Mouse (Mus musculus) brown adipose tissue, adult 24 weeks (tissue): Measurements from ENCODE around the gene Pi4ka. TPM values are rescaled to one million over a fixed set of nuclear protein-coding genes. Genes with fewer than 3 reads are reported as not detected.

Experiments used
- H3K27ac ChIP-seq: fragments of 200-500 bp; replicated peaks from 2 replicates; pipeline ENCODE4 v1.5.1; 2012; ENCODE audit warnings: low read depth, mild to moderate bottlenecking, low read length
- H3K4me1 ChIP-seq: fragments of 200-500 bp; 2 replicates; pipeline ENCODE4 v1.6.1; 2012; ENCODE audit warnings: low read length, mixed read lengths; ENCODE audit not compliant: control insufficient read depth, insufficient read depth, insufficient read length
- H3K4me3 ChIP-seq: fragments of 200-500 bp; 2 replicates; pipeline ENCODE4 v1.5.1; 2012; ENCODE audit warnings: low read depth, mild to moderate bottlenecking, low read length, moderate library complexity; ENCODE audit not compliant: insufficient read depth
- polyA plus RNA-seq: library from polyadenylated mRNA; stranded (reverse); fragments of >200 nt; gene quantifications from 2 replicates; pipeline ENCODE4 v1.2.4, GENCODE M21; 2012; ENCODE audit not compliant: missing spikeins, insufficient read depth, insufficient read length

Gene Pi4ka
- polyA plus RNA-seq, 1 experiment = 77.2 TPM

DNA sequence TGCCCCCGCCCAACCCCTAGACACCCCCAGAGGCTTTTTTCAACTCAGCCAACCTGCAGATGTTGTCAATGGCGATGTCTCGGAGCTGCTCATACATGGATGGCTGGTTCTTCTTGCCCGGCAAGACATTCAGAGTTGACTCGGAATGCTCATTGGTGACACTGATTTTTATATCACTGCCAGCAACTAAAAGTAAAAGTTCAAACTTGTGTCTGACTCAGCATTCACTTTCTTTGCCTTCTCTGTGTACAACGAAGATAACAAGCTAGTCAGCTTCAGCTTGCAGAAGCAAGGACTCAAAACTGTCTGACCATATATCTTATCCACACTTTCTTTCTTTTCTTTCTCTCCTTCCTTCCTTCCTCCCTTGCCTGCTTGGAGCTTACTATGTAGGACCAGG is 50.1 kb downstream of the Pi4ka start:
- H3K4me1 ChIP-seq = no peaks in the 10 kb centered on the region
- no peak overlapping the region for H3K27ac ChIP-seq
- H3K4me3 ChIP-seq = no peak overlapping the region

DNA sequence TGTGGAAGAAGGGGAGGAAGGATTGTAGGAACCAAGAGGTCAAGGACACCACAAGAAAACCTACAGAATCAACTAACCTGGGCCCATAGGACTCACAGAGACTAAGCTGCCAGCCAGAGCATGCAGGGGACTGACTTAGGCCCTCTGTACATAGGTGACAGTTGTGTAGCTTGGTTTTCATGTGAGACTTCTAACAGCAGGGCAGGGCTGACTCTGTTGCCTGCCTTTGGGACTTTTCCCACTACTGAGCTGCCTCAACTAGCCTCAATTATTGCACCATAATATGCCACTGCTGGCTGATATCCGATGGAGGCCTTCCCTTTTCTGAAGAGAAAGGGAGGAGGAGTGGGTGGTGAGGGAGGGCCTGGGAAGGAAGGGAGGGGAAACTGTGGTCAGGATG is 59.3 kb downstream of the Pi4ka start:
- no peak overlapping the region for H3K27ac ChIP-seq
- H3K4me1 ChIP-seq = no peaks in the 10 kb centered on the region
- no peak overlapping the region for H3K4me3 ChIP-seq

DNA sequence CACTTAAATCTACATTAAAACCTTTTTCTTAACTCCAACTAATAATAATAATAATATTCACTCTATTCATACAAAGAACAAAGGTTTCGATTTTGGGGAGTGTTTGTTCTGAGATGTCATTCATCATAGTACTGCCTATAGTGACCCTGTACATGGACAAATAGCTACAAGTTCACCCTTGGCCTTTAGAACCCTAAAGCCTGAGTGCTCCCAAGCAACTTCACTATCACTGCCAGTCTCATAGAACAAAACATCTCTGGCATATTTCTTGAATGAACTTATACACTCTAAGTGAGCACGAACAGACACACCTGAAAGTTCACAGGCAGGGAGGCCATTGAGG is 60.3 kb downstream of the Pi4ka start:
- H3K27ac ChIP-seq = no peak overlapping the region
- H3K4me3 ChIP-seq = no peak overlapping the region
- H3K4me1 ChIP-seq = no peaks in the 10 kb centered on the region

DNA sequence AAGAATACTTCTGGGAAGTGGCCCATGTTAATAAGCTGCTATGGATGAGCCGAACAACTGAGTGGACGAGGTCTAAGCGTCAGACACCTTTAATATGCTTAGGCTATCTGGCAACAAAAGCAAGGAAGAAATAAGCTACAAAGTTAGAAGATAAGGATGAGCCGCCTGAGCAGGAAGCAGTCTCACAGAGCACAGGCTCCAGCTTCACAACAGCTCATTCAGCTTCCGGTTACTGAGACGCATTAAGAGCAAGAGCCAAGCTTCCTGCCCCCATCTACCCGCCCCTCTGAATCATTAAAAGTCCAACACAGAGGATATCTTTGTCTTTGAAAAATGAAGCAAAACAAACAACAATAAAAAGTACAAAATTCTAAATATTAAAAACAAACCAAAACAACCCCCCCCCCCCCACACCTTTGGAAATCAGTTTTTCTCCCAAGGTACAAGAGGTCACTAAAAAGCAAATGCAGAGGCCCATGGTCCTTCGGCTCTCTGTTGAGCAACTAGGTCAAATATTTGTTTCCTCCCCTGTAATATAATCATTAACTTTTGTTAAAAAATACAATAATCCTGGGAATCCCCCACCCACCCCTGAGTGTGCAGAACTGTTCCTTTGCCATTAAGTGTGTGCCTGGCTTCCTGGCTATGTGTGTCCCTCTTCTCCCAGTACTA is 60.8 kb downstream of the Pi4ka start:
- H3K27ac ChIP-seq = no peak overlapping the region

DNA sequence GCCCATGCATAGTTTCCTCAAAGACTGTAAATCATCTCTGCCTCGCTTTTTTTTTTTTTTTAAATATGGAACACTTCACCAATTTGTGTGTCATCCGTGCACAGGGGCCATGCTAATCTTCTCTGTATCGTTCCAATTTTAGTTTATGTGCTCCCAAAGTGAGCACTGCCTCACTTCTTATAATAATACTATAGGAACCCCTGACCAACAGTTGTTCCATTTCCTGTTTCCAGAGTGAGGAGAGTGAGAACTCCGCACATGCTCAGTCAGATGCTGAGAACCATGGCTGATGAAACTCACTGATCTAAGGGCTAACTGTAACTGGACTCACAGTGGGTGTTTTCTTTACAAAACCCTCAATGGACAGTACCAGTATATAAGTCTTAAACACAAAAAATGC is 64.3 kb downstream of the Pi4ka start:
- Histone ChIP-seq H3K27ac (no peak overlapping the region), H3K4me3 (no peak overlapping the region), H3K4me1 (no peaks in the 10 kb centered on the region)

More for the DNA sequence above, 60.8 kb downstream of the Pi4ka start:
- Histone ChIP-seq H3K4me3 (no peak overlapping the region), H3K4me1 (no peaks in the 10 kb centered on the region)

DNA sequence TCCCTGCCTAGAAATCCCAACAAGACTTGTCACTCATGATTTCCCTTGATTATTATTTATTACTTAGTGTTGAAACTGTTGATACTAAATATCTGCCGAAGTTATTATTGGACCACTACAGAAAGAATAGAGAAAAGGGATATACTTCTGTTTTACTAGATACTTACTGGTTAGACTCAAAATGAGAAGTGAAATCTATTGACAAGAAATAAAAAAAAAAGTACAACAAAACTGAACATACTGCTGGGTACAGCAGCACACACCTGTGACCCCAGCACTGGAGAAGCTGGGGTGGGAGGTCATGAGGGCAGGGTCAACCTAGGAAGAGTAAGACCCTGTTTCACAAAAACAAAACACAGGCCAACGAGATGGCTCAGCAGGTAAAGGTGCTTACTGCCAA is 65.4 kb downstream of the Pi4ka start:
- Histone ChIP-seq H3K27ac (no peak overlapping the region), H3K4me3 (no peak overlapping the region), H3K4me1 (no peaks in the 10 kb centered on the region)

DNA sequence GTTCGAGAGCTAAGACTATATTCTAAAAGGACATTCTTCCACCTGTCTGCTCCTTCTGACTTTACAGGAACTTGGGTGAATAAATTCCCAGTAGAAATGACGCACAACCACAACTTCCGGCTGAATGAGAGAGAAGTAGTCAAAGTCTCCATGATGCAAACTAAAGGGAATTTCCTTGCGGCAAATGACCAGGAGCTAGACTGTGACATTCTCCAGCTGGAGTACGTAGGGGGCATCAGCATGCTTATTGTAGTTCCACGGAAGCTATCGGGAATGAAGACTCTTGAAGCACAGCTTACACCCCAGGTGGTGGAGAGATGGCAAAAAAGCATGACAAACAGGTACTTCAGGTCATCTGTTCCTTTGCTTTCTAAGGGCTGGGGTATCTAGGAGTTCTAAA is 66.4 kb downstream of the Pi4ka start:
- Histone ChIP-seq H3K27ac (no peak overlapping the region), H3K4me1 (no peaks in the 10 kb centered on the region), H3K4me3 (no peak overlapping the region)

DNA sequence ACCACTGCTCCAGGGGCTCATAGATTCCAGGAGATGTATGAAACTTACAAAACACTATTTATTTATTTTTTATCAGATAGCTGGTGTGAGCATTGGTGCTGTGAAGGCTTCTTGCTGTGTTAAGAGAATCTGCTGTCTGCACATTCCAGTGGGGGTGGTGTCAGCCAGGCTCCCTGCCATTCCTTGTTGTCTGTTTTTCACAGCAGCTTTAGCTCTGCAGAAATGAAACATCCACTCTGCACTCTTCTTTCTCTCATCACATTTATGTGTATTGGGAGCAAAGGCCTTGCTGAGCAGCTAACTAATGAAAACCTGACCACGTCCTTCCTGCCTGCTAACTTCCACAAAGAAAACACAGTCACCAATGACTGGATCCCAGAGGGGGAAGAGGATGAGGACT is 70.0 kb downstream of the Pi4ka start:
- H3K4me1 ChIP-seq = no peaks in the 10 kb centered on the region
- H3K4me3 ChIP-seq = no peak overlapping the region
- H3K27ac ChIP-seq = no peak overlapping the region

DNA sequence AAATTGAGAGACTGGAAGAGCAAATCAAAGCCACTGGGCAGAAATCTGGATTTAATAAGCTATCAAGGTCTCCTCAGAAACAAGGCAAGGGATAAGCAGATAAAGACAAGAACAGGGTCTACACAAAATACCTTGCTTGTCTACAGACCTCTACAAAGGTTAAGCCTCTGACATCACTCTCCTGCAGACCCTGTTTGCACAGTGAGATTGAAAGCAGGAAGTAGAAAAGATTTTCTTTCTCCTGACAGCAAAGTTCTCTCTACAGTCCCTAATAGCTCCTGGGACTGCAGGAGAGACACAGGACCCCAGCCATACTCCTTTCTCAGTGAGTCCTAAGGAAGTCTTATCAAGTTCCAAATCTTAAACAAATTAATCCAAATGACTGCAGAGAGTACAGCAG is 71.5 kb downstream of the Pi4ka start:
- Histone ChIP-seq H3K4me3 (no peak overlapping the region), H3K27ac (no peak overlapping the region), H3K4me1 (no peaks in the 10 kb centered on the region)

DNA sequence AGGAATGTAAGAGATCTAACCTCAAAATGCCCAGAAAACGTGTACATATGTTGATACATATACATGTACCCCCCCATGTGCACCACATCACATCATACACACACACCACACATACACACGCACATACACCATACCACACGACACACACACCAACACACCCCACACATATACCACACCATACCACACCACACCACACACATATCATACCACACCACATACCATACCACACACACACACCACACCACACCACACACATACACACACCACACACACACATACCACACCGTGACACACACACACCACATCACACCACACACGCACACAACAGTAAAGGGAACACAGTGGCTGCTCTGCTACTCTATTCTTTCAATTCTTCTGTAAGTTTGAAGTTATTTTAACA is 74.3 kb downstream of the Pi4ka start:
- no peaks in the 10 kb centered on the region for H3K4me1 ChIP-seq
- H3K27ac ChIP-seq = no peak overlapping the region
- no peak overlapping the region for H3K4me3 ChIP-seq

DNA sequence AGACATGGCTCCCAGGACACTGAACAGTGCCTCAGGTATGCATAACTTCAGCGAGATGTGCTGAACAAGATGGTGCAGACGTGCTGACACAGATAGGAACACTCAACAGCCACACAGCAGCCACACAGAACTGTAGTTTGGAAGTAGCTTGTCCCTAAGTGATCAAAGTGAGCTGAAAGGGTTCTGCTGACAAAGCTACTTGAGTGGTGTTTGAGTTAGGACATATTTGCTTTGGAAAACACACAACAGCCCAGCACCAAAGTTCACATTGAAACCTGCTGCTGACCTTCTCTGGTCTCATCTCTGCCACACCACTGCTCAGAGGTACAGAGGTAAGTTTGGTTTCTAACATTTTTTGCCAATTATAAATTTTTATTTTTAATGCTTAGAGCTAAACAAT is 75.0 kb downstream of the Pi4ka start, which contains the start of gene Serpind1:
Gene Serpind1, plus strand, starts transcription at position 256 of the 400 bp plus-strand sequence.
- no peak within 1 kb of the TSS for H3K4me3 ChIP-seq
- no peak within 1 kb of the TSS for H3K27ac ChIP-seq
- H3K4me1 ChIP-seq = no peaks in the 10 kb centered on the region

DNA sequence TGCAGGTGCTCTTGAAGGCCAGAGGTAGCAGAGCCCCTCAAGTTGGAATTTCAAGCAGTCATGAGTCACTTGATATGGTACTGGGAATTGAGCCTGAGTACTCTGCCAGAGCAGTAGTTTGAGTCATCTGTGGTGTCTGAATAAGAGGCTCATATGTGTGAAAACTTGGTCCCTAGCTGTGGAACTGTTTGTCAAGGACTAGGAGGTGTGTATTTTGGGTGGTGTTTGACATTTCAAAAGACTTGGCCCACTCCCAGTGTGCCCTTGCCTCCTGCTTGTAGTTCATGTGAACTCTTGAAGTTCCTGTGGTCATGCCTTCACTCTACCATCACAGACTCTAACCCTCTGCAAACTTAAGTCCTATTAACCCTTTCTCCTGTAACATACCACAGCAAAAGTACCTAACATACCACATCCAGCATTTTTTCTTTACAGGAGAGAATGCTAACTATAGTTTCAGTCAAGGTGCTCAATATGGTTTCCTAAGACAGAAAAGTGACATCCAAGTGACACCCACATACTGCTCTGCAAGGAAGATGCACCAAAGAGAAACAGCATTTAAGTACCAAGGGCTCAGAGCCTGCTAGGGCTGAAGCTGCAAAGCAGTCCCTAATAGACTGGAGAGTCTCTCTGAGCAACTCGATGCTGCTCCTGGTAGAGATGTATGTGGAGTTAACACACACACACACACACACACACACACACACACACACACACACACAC is 76.1 kb downstream of the Pi4ka start:
- H3K4me1 ChIP-seq = no peaks in the 10 kb centered on the region
- no peak overlapping the region for H3K4me3 ChIP-seq
- H3K27ac ChIP-seq = no peak overlapping the region

DNA sequence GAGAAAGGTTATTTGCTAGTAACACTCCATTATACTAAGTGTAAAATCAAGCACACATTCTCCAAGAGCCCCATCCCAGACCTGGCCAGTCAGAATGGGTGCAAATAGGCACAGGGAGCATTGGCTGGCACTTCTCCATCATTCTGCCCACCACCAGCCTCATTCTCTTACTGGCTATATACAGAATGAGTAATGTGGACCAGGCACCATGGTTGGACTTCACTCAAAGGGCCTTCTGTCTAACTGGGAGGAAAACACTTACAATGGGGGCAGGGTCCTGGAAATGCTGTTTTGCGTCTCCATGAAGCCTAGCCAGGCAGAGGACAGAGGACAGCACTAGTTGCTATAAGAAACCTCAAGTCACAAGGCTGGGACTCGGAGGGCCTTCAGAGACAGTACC is 80.0 kb downstream of the Pi4ka start:
- Histone ChIP-seq H3K4me3 (no peak overlapping the region), H3K27ac (no peak overlapping the region), H3K4me1 (no peaks in the 10 kb centered on the region)

DNA sequence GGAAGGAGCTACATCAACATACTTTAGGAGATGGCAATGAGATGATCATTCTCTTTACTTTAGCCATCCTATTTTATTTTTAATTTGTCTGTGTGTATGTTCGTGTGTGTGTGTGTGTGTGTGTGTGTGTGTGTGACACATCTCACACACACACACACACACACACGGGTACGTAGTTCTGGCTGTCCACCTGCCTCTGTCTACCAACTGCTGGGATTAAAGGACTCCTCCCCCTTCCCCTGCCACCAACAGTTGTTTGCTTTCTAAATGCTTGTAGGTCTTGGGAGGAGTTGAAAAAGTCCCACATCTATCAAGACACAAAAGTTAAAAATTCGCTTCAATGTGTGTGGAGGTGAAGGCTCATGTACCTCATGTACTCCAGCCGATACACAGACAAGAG is 81.4 kb downstream of the Pi4ka start:
- Histone ChIP-seq H3K4me1 (no peaks in the 10 kb centered on the region), H3K27ac (no peak overlapping the region), H3K4me3 (no peak overlapping the region)

DNA sequence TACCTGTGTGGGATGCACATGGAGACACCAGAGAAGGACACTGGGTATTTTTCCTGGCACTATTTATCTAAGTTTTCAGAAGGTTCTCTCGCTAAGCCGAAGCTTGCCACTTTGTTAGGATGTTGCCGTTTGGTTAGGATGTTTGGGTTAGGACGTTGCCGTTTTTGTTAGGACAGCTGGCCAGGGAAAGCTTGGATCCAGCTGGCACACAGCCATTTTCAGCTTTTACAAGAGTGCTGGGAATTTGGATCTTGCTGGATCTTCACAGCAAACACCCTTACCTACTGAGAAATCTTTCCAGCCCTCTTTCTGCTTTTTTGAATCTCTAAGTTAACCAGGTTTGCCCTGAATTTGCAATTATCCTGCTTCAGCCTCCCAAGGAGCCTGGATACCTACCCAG is 84.6 kb downstream of the Pi4ka start:
- H3K4me3 ChIP-seq = no peak overlapping the region
- no peaks in the 10 kb centered on the region for H3K4me1 ChIP-seq
- no peak overlapping the region for H3K27ac ChIP-seq

DNA sequence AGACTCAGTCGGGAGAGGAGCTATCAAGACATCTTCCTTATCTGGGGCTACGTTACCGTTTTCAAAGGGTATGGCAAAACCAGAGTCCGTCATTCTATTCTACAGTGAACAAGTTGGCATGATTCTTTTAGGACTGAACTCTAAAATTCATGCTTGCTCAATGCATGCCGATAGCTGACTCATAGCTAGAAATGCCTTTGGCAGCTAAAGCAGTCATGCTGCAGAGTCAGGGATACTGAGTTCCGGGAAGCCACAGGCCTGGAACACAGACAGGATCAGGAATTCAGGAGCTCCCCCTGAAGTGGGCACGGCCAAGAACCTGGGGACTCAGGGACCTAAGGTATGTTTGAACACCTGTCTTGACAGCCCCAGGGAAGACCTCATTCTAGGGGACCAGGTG is 89.6 kb downstream of the Pi4ka start:
- Histone ChIP-seq H3K4me3 (no peak overlapping the region), H3K27ac (no peak overlapping the region), H3K4me1 (no peaks in the 10 kb centered on the region)
